Mouse (Mus musculus): ENCODE measurements around the gene Yif1b. TPM values are rescaled to one million over a fixed set of nuclear protein-coding genes. Genes with fewer than 3 reads are reported as not detected.

The Yif1b gene
- total and polyA plus RNA-seq, 2 experiments from 2014 or later = 84.1 to 97.7 TPM

DNA sequence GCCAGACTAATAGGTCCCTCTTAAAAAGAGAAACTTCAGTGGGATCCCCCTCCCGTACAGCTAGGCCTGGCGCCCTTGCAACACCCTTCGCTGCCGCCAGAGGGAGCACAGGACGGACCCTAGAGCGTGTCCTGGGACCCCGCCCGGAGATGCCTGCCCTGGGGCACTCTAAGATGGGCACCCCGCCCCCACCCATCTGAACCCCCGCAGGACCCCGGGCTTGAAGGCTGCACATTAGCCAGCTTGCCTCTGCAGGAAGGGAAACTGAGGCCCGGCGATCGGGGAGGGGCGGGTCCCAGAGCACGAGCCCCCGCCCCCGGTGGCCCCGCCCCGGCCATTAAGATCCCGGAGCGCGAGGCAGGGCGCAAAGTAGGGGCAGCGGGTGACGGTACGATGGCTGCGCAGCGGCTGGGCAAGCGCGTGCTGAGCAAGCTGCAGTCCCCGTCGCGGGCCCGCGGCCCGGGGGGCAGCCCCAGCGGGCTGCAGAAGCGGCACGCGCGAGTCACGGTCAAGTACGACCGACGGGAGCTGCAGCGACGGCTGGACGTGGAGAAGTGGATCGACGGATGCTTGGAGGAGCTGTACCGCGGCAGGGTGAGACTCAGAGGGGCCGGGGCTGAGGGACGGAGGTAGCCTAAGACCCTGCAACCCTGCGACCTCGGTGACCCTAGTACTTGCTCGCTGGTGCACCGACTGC lies 51.0 kb downstream of the Yif1b start, which contains the start of gene Ppp1r14a:
Ppp1r14a (plus strand) TSS at position 367 of the 697 bp plus-strand sequence.
- 0 out of 2 replicates have a peak, but pooled peaks cover 5% of the 10 kb centered on the region for H3K4me1 ChIP-seq (ENCODE audit: insufficient read depth)
- no peaks in the 10 kb centered on the region for H3K36me3 ChIP-seq (ENCODE audit: insufficient read depth)
- WGBS = 2% methylated on average over 53 of the region's 59 CpGs
- no peaks in the 10 kb centered on the region for H3K9me3 ChIP-seq (ENCODE audit: low read length)
- H3K4me2 ChIP-seq (ENCODE audit: low read depth) = peak within 1 kb of the TSS; percentile 77
- DNase-seq = peak; percentile 69
- peak; percentile 80 for TF ChIP-seq CTCF (IDR thresholded peaks at IDR 0.05; ENCODE audit: low read depth)
- H3K27me3 ChIP-seq (ENCODE audit: insufficient read depth, low read length) = no peaks in the 10 kb centered on the region
- no peak within 1 kb of the TSS for H3K27ac ChIP-seq (ENCODE audit: low read depth, low read length)
- peak within 1 kb of the TSS; percentile 46 for H3K9ac ChIP-seq
- H3K4me3 ChIP-seq (ENCODE audit: low read depth, low read length) = peak within 1 kb of the TSS; percentile 45
- peak; percentile 40; the same call in 1 of the 2 replicates for ATAC-seq

DNA sequence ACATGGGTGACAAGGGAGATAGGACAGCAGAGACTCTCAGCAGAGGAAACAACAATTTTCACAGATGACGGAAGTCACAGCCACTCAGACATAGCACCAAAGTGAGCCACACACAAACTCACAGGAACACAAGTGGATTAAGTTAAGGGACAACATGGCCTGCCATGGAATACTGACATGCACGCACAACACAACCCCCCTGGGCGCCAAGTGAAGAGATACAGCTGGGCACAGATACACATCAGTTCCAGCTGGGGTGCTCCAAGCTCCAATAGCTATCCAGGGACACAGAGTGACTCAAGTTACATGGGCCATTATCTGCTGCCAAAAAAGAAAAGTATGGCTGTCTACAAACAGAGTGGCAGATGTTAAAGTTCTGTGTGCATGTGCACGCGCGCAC lies 51.7 kb downstream of the Yif1b start:
- Histone ChIP-seq H3K9me3 (ENCODE audit: low read length) (no peaks in the 10 kb centered on the region), H3K36me3 (ENCODE audit: insufficient read depth) (no peaks in the 10 kb centered on the region), H3K9ac (no peak overlapping the region), H3K4me3 (ENCODE audit: low read depth, low read length) (no peak overlapping the region; the same call in 1 of the 2 replicates), H3K27me3 (ENCODE audit: insufficient read depth, low read length) (no peaks in the 10 kb centered on the region), H3K27ac (ENCODE audit: low read depth, low read length) (no peak overlapping the region), H3K4me1 (ENCODE audit: insufficient read depth) (0 out of 2 replicates have a peak, but pooled peaks cover 5% of the 10 kb centered on the region), H3K4me2 (ENCODE audit: low read depth) (no peak overlapping the region)
- no peak for TF ChIP-seq CTCF (IDR thresholded peaks at IDR 0.05; ENCODE audit: low read depth)
- 78% methylated on average over 6 of the region's 6 CpGs for WGBS
- DNase-seq (no peak), ATAC-seq (no peak)

DNA sequence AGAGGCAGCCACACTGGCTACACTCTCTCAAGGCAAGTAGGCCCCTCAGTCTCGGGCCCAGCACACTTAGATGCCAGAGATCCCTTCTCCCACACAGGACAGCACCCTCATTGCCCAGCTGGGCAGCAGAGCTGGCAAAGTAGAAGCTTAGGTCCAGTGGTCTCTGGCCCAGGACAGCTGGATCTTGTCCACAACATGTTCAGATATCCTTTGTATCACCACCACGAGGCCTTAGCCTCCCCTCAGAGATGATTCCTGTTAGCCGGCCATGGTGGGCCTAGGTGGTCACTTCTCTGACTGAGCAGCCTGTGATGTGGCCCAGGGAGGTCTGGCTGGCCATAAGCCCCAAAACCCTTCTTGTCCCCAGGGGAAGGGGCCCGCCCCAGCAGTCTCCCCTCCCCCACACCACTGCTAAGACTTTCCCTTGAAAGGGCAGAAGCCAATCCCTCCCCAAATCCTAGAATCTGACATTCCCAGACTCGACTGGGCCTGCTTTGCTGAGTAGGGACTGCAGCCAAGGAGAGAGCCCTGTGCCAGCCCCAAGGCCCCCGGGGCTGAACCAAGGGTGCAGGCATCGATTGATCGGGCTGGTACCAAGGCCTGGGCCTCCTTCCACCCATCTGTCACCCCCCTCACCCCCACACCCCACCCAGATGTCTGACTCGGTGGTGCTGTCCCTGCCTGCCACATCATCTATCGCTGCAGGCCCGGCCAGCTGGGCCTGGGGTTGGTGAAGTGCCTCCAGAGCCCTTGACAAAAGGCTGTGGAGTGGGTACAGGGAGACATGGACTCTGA lies 52.8 kb downstream of the Yif1b start:
- no peak overlapping the region for H3K4me2 ChIP-seq (ENCODE audit: low read depth)
- DNase-seq (no peak), ATAC-seq (no peak)
- WGBS = 42% methylated on average over 11 of the region's 11 CpGs
- TF ChIP-seq CTCF (IDR thresholded peaks at IDR 0.05; ENCODE audit: low read depth) = no peak
- H3K9me3 ChIP-seq (ENCODE audit: low read length) = no peaks in the 10 kb centered on the region
- peak overlapping the region; percentile 5; the same call in 1 of the 2 replicates for H3K27ac ChIP-seq (ENCODE audit: low read depth, low read length)
- no peak overlapping the region for H3K4me3 ChIP-seq (ENCODE audit: low read depth, low read length)
- 0 out of 2 replicates have a peak, but pooled peaks cover 5% of the 10 kb centered on the region for H3K4me1 ChIP-seq (ENCODE audit: insufficient read depth)
- no peaks in the 10 kb centered on the region for H3K36me3 ChIP-seq (ENCODE audit: insufficient read depth)
- no peaks in the 10 kb centered on the region for H3K27me3 ChIP-seq (ENCODE audit: insufficient read depth, low read length)
- no peak overlapping the region for H3K9ac ChIP-seq

DNA sequence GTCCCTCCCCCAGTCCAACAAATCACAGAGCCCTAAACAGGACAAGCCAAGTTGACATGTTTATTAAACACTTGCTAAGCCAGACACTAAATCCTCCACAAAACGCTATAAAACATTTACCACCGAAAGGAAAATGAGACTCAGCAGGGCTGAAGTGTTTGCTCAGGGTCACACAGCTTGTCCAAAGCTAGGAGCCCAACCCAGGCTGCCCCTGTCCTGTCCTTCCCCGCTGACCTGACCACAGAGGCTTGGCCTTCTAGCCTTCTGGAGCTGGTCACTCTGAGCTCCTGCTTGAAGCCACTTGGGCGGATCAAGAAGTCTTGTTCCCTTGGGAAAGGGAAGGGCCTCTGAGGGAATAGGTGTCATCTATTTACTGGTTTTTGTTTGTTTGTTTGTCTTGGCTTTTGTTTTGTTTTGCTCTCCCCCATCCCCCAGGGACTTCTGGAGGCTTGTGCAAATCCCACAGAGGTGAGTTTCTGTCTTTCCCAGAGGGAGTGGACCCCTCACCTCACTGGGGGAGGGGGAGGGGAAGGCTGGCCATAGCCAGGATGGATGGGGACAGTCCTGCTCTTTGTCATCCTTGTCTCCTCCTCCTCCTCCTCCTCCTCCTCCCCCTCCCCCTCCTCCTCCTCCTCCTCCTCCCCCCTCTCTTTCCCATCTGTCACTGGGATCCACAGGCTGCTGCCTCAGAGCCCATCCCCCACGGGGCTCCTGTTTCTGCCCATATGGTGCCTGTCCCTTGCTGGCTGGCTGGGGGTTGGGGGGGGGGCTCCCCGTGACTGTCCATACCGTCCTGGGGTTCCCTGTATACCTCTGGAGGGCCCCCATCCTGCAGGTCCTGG lies 53.7 kb downstream of the Yif1b start:
- no peaks in the 10 kb centered on the region for H3K36me3 ChIP-seq (ENCODE audit: insufficient read depth)
- DNase-seq (no peak), ATAC-seq (peak; percentile 21; the same call in 1 of the 2 replicates)
- no peaks in the 10 kb centered on the region for H3K27me3 ChIP-seq (ENCODE audit: insufficient read depth, low read length)
- peak overlapping the region; percentile 45; the same call in 1 of the 2 replicates for H3K27ac ChIP-seq (ENCODE audit: low read depth, low read length)
- no peak overlapping the region; the same call in 1 of the 2 replicates for H3K9ac ChIP-seq
- H3K4me1 ChIP-seq (ENCODE audit: insufficient read depth) = 0 out of 2 replicates have a peak, but pooled peaks cover 5% of the 10 kb centered on the region
- 30% methylated on average over 6 of the region's 7 CpGs for WGBS
- no peak overlapping the region for H3K4me3 ChIP-seq (ENCODE audit: low read depth, low read length)
- H3K4me2 ChIP-seq (ENCODE audit: low read depth) = no peak overlapping the region
- no peak for TF ChIP-seq CTCF (IDR thresholded peaks at IDR 0.05; ENCODE audit: low read depth)
- H3K9me3 ChIP-seq (ENCODE audit: low read length) = no peaks in the 10 kb centered on the region

DNA sequence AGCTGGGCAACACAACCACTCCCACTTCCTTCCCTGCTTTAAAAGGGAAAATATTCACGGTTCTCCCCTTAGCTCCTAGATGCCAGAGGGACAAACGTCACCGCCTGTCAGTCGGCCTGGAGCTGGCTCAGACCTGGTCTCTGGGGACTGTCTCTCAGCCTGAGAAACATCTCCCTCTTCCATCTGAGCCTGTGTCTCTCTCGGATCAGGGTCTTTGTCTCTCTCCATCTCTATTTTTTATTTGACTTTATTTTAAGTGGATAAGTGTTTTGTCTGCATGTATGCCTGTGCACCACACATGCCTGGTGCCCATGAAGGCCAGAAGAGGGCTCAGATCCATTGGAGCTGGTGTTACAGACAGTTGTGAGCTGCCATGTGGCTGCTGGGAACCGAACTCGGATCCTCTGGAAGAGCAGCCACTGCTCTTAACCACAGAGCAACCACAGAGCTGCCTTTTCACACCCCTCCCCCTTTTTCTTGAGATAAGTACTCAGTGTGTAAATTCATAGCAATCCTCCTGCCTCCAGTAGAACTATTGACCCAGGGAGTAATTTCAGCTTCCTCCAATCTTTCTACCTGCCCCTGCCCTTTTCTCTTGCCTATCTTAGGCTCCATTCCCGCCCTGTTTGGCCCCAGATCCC lies 54.4 kb downstream of the Yif1b start:
- 28% methylated on average over 8 of the region's 8 CpGs for WGBS
- Histone ChIP-seq H3K9ac (no peak overlapping the region; the same call in 1 of the 2 replicates), H3K4me2 (ENCODE audit: low read depth) (no peak overlapping the region), H3K4me1 (ENCODE audit: insufficient read depth) (0 out of 2 replicates have a peak, but pooled peaks cover 5% of the 10 kb centered on the region), H3K27me3 (ENCODE audit: insufficient read depth, low read length) (no peaks in the 10 kb centered on the region), H3K9me3 (ENCODE audit: low read length) (no peaks in the 10 kb centered on the region), H3K27ac (ENCODE audit: low read depth, low read length) (0 out of 2 replicates have a peak overlapping the region, but pooled peaks have one; percentile 40), H3K36me3 (ENCODE audit: insufficient read depth) (no peaks in the 10 kb centered on the region), H3K4me3 (ENCODE audit: low read depth, low read length) (no peak overlapping the region)
- ATAC-seq (no peak), DNase-seq (no peak)
- no peak for TF ChIP-seq CTCF (IDR thresholded peaks at IDR 0.05; ENCODE audit: low read depth)
